Mouse (Mus musculus): ENCODE results near the gene Jmjd6. TPM values are rescaled to one million over a fixed set of nuclear protein-coding genes. Genes with fewer than 3 reads are reported as not detected.
"Not testable (repeated sequence)": the region's sequence is repeated elsewhere in the genome, so short reads cannot be mapped to it uniquely, and the experiment has no call there.

Gene Jmjd6
- polyA plus RNA-seq, 1 experiment: 44.1 TPM

DNA sequence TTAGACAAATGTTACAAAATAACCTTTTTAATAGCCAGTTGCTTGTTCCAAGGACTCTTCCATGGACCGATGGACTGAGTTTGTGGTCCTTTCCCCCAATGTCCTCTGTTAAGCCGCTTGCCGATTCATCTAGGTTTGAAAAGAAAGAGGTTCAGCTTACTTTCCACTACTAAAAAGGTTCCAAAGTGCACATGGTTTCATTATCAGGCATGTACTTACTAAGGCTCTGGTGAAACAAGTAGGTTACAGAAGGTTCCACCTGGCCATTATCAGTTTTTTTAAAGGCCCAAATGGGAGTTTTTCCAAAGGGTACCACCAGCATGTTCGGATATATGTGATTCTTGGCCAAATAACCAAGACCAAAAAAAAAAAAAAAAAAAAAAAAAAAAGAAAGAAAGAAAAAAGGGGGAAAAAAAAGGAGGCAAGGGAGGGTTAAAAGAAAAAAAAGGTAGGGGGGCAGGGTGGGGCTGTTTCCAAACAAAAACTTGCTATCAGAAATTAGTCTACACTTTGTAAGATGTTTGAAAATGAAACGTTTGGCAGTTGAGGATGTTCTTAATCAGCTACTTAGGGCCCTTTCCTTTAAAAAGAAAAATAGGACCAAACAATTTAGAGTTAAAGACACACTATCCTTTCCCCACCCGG lies 7.7 kb upstream of the Jmjd6 start:
- DNase-seq (ENCODE audit: low read depth): no peak
- no peak for TF ChIP-seq POLR2A (IDR thresholded peaks at IDR 0.05; ENCODE audit: borderline replicate concordance, extremely low read depth, insufficient read depth, insufficient read length, poor library complexity, severe bottlenecking)
- TF ChIP-seq CTCF (IDR thresholded peaks at IDR 0.05; ENCODE audit: borderline replicate concordance, extremely low read depth, insufficient read depth, insufficient read length): no peak

DNA sequence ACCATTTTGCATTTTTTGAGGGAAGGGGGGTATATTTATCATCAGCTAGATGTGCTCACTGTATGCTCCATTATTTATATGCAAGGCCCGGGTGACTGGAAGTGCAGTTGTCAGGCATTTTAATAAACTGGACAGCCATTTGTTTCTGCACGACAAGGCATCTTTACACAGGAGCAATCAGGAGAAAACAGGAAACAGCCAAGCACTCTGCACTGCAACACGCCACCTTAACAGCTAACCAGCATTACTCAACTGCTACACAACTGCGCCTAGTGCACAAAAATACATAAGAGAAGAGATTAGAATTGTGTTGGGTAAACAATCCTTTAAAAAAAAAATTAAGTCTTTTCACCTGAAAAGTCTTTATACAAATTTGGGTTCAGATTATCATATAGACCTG lies 6.8 kb upstream of the Jmjd6 start:
- no peak for TF ChIP-seq CTCF (IDR thresholded peaks at IDR 0.05; ENCODE audit: borderline replicate concordance, extremely low read depth, insufficient read depth, insufficient read length)
- no peak for TF ChIP-seq POLR2A (IDR thresholded peaks at IDR 0.05; ENCODE audit: borderline replicate concordance, extremely low read depth, insufficient read depth, insufficient read length, poor library complexity, severe bottlenecking)
- no peak for DNase-seq (ENCODE audit: low read depth)

DNA sequence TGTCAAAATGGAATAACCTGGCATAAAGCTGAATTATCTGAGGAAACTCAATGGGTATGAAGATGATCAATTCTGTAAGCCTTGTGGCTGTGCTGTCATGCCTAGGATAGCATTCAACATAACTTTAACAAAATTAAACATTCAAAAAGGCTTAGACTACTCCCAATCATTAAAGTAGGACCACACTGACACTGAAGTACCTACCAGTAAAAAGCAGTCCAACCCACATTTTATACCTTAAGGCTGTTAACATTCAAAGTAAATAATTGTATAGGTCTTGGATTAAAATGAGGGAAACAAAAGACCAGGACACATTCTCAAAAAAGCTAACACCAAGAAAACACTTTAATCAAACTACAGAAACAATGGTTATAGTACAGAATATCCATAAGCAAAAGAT lies 6.3 kb upstream of the Jmjd6 start:
- DNase-seq (ENCODE audit: low read depth): no peak
- TF ChIP-seq CTCF (IDR thresholded peaks at IDR 0.05; ENCODE audit: borderline replicate concordance, extremely low read depth, insufficient read depth, insufficient read length) (no peak), POLR2A (IDR thresholded peaks at IDR 0.05; ENCODE audit: borderline replicate concordance, extremely low read depth, insufficient read depth, insufficient read length, poor library complexity, severe bottlenecking) (no peak)

DNA sequence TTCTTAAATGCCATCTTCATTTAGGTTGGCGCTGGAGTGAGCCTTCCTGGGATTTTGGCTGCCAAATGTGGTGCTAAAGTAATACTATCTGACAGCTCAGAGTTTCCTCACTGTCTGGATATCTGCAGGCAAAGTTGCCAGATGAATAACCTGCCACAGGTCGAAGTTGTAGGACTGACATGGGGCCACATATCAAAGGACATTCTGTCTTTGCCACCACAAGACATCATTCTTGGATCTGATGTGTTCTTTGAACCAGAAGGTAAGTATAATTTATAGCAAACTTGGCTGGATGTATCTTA lies 5.6 kb upstream of the Jmjd6 start:
- not testable (repeated sequence) for DNase-seq (ENCODE audit: low read depth)

DNA sequence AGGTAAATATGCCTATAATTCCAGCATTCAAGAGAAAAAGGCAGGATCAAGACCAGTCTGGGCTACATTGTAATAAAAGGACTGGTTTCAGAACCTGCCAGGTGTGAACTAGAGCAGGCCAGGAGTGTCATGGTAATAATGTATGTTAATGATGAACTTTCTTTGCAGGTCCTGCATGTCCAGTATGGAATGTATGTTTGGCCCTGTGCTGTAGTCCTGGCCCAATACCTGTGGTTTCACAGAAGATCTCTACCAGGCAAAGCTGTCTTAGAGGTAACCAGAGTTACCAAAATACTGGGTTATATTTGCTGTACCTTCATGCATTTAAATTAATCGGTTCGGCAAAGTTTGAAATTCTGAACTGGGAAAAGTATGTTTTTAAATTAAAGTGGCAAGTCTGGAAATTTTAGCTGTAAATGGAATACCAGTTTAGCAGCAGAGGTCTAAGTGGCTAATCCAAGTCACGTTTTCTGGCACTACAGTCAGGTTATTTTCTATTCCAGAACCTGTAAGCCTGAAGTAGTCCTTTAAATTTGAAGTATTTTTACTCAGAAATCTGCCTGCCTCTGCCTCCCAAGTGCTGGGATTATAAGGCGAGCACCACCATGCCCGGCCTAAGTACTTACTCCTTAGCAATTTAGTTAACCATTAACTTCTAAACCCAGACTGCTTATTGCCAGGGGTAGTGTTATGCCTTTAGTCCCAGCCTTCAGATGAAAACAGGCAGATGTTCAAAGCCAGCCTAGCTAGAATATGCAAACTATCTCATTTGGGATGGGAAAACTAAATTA lies 5.0 kb upstream of the Jmjd6 start:
- DNase-seq (ENCODE audit: low read depth): no peak
- no peak for TF ChIP-seq CTCF (IDR thresholded peaks at IDR 0.05; ENCODE audit: borderline replicate concordance, extremely low read depth, insufficient read depth, insufficient read length)
- no peak for TF ChIP-seq POLR2A (IDR thresholded peaks at IDR 0.05; ENCODE audit: borderline replicate concordance, extremely low read depth, insufficient read depth, insufficient read length, poor library complexity, severe bottlenecking)

DNA sequence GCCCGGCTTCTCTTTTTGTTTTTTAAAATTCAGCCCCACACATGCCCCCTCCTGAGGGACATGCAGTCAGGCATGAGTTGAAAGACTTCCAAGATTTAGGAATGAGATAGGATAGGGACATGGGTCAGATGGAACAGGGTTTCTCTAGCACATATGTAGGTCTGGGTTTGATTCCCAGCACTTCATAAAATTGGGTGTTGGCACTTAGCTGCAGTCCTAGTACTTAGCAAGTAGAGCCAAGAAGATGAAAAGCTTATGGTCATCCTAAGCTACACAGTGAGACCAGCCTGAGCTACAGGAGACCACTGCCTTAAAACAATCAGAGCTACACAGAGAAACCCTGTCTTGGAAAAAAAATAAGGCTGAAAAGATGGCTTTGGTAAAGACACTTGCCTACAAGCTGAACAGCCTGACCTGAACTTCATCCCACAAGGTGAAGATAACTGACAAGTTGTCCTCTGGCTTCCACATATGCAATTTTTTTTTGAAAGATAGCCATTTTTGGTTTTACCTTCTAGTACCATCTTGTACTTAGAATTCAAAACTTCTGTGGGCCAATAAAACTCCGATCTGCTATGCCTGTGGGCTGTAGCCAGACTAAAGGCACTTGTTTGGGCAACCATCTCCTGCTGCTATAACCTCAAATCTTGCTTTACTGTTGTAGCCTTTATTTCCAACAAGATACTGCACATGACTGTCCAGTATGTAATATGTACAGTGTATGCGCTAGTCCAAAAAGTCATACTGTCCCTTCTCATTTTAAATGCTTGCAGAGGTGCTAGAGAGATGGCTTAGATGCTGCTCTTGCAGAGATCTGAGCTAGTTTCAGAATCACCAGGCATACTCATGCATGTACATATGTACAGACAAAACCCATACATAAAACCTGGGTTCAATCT lies 4.2 kb upstream of the Jmjd6 start:
- DNase-seq (ENCODE audit: low read depth): no peak
- no peak for TF ChIP-seq POLR2A (IDR thresholded peaks at IDR 0.05; ENCODE audit: borderline replicate concordance, extremely low read depth, insufficient read depth, insufficient read length, poor library complexity, severe bottlenecking)
- TF ChIP-seq CTCF (IDR thresholded peaks at IDR 0.05; ENCODE audit: borderline replicate concordance, extremely low read depth, insufficient read depth, insufficient read length): no peak

DNA sequence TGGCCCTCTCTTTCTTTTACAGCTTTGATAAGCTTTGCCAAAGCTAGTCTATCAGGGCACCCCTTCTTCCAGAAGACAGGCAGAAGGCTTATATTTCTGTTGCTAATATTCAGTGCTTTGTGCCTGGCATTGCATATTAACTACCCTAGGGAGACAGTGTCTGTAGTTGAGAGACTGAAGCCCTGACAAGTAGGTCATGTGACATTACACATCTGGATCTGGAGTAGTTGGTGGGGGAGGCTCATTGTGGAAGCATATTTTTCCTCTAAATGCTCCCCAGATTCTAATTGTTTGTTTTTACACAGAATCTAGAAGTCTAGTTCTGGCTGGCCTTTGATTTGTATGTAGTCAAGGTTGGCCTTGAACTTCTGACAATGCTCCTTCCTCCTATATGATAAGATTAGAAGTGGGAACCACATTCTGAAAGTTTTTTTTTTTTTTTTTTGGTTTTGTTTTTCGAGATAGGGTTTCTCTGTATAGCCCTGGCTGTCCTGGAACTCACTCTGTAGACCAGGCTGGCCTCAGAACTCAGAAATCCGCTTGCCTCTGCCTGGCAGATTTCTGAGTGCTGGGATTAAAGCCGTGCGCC lies 3.4 kb upstream of the Jmjd6 start:
- TF ChIP-seq POLR2A (IDR thresholded peaks at IDR 0.05; ENCODE audit: borderline replicate concordance, extremely low read depth, insufficient read depth, insufficient read length, poor library complexity, severe bottlenecking): no peak
- no peak for TF ChIP-seq CTCF (IDR thresholded peaks at IDR 0.05; ENCODE audit: borderline replicate concordance, extremely low read depth, insufficient read depth, insufficient read length)

DNA sequence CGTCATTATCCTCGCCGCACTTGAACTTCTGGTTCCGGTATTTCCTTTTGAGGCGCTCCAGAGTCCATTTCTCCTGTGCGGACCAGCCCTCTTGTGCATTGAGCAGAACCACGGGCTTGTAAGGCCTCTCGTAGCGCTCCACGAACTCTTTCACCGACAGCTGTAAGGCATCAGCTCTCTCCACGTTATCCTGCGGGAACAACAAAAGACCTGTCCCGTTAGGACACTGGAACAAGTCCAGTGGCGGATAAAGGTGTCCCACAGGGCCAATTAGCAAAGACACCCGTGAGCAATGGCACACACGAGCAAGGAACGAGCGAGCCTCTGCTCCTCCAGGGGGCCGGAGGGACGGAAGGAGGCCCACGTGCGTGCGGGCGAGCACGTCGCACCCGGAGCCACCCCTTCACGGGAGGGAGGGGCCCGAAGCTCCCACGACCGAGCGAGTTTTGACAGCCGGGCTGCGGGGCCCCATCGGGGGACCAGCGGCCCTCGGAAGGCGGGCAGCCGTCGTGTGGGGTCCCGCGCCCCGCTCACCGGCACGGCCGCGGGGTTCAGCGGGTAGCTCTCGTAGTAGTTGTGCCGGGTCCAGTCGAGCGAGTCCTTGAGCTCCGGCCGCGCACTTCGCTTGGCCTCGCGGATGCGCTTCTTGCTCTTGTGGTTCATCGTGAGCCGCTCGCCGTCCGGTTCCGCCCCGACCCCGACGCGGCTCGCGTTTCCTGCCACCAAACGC lies 553 bp downstream of the Jmjd6 start:
- TF ChIP-seq POLR2A (IDR thresholded peaks at IDR 0.05; ENCODE audit: borderline replicate concordance, extremely low read depth, insufficient read depth, insufficient read length, poor library complexity, severe bottlenecking) (peak; percentile 20; the same call in 1 of the 2 replicates), CTCF (IDR thresholded peaks at IDR 0.05; ENCODE audit: borderline replicate concordance, extremely low read depth, insufficient read depth, insufficient read length) (no peak)
- DNase-seq (ENCODE audit: low read depth): peak; percentile 85

More for the DNA sequence above, 3.4 kb upstream of the Jmjd6 start:
- peak; percentile 30 for DNase-seq (ENCODE audit: low read depth)

DNA sequence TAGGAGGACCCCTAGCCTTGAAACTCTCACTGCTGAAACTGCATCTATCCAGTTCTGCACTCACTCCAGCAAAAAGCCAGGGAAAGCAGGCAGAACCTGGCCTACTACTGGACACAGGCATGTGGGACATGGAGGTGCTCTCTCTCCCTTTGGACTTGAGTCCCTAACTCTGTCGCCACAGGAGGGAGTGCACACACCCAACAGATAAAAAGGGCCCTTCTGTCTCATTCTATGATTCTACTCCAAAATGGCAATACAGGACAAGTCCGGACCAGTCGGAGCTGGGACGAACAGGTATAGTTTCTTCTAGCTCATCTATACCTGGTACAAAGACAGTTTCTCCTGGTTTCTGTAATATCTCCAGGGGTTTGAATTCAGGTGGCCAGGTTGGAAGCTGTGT lies 2.5 kb downstream of the Jmjd6 start:
- no peak for TF ChIP-seq CTCF (IDR thresholded peaks at IDR 0.05; ENCODE audit: borderline replicate concordance, extremely low read depth, insufficient read depth, insufficient read length)
- no peak for TF ChIP-seq POLR2A (IDR thresholded peaks at IDR 0.05; ENCODE audit: borderline replicate concordance, extremely low read depth, insufficient read depth, insufficient read length, poor library complexity, severe bottlenecking)
- no peak for DNase-seq (ENCODE audit: low read depth)

DNA sequence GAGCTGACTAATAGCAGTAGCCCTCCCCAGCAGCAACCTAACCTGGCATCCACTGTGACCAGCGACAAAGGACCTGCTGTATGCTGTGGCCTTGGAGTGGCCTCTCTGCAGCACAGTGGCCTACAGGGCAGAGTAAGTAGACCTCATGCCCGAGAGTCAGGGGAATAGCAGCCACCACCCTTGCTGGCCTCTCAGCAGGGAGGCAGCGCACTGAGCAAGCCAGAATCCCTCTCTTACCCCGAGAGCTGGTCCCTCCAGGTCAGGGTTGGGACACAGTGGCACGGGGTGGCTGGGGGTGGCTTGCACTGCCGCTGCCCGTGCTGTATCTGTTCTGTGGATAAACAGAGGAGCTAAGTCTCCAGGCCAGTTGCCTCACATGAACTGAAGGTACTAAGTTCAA lies 3.6 kb downstream of the Jmjd6 start:
- DNase-seq (ENCODE audit: low read depth): no peak
- TF ChIP-seq POLR2A (IDR thresholded peaks at IDR 0.05; ENCODE audit: borderline replicate concordance, extremely low read depth, insufficient read depth, insufficient read length, poor library complexity, severe bottlenecking): no peak

DNA sequence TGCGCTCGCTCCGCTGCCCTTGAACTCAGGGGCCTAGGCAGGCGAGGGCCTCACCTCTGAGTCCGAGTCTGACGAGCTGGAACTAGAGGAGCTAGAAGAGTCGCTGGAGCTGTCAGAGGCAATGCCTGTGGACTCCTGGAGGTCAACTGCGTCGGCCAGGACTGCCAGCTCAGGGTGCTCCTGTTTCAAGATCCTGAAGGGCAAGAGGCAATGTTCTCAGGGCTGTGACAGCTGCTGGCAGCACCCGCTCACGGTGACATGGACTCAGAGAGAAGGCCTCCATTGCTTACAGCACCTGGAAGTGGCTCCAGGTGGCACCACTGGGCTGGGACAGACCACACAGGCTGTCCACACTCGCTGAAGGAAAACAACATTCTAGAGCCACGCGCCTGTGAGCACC lies 4.3 kb downstream of the Jmjd6 start:
- DNase-seq (ENCODE audit: low read depth): no peak
- TF ChIP-seq POLR2A (IDR thresholded peaks at IDR 0.05; ENCODE audit: borderline replicate concordance, extremely low read depth, insufficient read depth, insufficient read length, poor library complexity, severe bottlenecking): no peak
- no peak for TF ChIP-seq CTCF (IDR thresholded peaks at IDR 0.05; ENCODE audit: borderline replicate concordance, extremely low read depth, insufficient read depth, insufficient read length)
